Mouse (Mus musculus): ENCODE data around the gene Hist1h2br.

- no peak for TF ChIP-seq CTCF (IDR thresholded peaks at IDR 0.05; ENCODE audit: extremely low read depth, insufficient read length, insufficient replicate concordance, low read depth, low read length)
- no peak for TF ChIP-seq POLR2A (IDR thresholded peaks at IDR 0.05; ENCODE audit: low read depth, low read length)
Observed at GRCm38 (mm10) chr13:21784311-21784710, 49.2 kb upstream of the Hist1h2br start.
